Mouse (Mus musculus) right cerebral cortex, postnatal 25 days (tissue): ENCODE results near the gene Usp12.

Experiments used
- DNase-seq: peaks from one replicate; pipeline ENCODE4 v3.0.0; 2022

Gene Usp12

DNA sequence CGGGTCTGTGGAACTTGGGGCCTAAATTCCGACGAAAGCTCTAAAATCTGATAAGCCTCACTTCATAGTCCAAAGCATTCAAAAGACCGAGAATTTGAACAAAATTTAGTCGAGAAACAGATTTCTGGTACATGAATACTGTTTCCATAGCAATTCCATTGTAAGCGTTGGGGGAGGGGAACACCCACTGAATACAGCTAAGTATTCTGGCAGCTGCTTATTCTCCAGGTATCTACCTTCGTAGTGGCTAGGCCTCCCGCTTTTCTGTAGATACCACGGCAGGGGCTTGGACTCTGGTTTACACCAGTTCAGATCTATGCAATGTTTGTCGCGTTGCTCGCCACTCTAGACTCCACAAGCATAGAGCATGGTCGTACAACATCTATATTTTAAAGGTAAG is 922 bp upstream of the Usp12 start:
- no peak for DNase-seq

GRCm38 (mm10) chr5:146794084-146794852 is 538 bp downstream of the Usp12 start:
- DNase-seq, result no peak

- DNase-seq, result no peak
Measured at GRCm38 (mm10) chr5:146793630-146794083, 1.1 kb downstream of the Usp12 start.

DNA sequence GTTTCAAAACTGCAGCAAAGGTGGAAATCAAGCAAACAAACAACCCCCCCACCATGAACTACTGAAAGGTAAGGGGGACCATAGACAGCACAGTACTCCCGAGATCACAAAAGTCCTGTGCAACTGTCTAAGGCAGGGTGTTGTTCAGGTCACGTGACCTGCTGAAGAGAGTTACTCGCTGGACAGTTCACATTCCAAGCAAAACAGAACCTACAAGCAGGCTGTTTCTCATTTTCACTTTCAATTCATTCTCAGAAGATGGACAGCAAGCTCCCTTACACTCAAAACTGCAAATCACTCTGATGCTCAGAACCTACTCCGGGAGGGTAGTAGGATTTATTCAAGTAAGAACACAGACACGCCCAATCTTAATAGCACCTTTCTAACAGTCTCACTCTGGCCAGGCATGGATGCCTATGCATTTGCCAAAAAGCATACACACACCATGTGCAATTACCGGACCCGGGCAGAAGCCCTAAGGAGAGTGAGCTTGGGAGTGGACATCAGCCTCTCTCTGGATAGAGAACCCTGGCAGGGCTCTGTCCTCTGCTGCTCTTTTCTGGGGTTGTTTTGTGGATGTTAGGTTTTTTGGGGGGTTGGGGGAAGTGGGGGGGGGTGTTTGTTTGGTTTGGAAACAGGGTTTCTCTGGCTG is 2.5 kb downstream of the Usp12 start:
- DNase-seq, result no peak

DNA sequence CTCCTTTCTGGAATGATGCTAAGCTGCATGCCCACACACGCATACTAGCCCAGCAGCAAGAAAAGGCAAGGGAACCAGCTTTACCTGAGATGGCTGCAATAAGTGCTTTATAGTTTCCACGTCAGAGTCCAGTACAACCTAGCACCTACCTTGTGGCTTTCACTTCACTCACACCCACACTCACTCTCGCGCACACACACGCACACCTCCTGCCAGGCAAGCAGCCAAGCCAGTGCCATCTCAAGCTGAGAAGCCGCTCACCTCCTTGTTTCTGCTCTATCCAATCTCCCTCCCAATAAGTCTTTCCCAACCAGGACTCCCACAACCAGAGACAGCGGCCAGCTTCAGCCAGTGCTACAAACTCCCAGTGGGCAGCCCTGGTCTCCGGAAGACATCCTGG is 3.9 kb downstream of the Usp12 start:
- DNase-seq, result peak; percentile 44

DNA sequence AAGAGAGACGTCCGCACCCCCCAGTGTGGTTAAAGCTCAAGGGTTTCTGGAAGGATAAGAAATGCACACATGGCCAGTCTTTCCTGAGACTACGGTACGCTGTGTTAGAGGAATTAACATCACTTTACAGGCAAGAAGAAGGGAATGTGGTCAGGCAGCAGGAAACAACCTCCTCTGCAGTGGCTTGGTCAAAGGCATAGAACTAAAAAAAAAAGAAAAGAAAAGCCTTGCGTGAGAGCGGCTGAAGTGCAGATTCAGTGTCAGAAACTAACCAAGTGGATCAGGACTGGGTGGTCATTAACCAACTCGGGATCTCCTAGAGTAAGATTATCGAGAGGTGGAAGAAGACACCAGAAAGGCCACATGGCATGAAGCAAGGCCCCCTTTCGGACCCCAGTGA is 5.4 kb downstream of the Usp12 start:
- DNase-seq, result no peak

DNA sequence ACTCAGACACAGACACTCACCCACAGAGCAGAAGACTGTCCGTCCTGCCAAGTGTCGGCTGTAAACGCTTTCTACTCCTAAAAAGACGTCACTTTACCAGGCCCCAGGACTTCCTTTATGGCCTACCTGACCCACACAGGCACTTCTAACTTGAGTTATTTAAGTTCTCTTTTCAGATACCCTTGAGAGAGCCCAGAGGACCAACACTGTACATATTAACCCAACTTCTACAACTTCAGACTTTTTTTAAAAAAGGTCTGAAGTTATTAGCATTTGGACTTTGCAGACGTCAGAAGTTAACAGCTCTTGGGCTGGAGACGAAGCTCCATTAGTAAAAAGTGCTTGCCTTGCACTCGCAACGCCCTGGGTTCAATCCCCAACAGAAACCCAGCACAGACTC is 8.7 kb downstream of the Usp12 start:
- DNase-seq, result no peak

- DNase-seq, result no peak
Measured at GRCm38 (mm10) chr5:146783891-146784290, 10.9 kb downstream of the Usp12 start.

DNA sequence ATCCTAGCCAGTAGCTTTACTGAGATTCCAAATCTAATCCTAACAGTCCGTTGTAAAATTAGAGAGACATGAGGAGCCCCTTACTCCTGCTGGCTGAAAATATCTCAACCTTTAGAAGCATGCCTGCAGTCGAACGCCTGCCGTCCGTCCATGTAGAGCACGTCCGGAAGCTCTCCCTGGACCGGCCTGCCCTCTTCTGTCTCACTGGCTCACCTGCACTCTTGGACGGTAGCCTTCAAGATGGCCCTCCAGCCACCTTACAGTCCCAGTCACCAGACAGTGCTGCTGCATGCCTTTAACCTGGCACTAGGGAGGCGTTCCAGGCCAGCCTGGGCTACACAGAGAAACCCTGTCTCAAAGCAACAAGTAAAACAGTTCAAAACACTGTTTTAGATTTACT is 11.5 kb downstream of the Usp12 start:
- DNase-seq, result no peak

GRCm38 (mm10) chr5:146781663-146782062 is 13.1 kb downstream of the Usp12 start:
- no peak for DNase-seq

- DNase-seq, result no peak
Measured at GRCm38 (mm10) chr5:146779931-146780330, 14.9 kb downstream of the Usp12 start.

DNA sequence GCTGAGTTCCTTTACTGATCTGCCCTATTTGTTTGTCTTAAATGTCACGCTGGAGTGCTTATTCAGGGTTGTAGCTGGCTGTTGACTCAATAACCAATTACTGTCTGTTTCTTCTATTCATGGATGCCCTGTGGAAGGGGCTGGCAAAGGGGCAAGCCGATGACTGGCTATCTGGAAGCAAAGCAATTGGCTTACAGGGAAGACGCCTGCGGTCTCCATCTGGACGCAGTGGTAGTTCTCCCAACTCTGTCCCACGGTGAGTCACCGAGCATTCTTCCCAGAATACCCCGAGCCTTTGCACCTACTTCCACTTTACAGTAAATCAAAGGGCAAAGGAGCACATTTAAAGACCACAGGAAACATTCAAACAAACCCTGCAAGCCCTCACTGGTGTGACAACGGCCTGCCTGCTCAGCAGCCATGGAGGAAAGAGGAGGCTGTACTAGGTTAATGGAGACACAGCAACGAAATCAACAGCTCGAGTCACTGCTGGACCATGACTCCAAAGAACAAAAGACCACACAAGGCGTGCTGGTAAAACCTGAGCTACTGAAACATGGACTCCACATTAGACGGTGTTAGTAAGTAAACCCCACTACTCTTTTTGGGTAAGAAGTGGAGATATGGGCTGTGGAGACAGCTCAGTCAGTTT is 17.7 kb downstream of the Usp12 start:
- DNase-seq, result no peak

DNA sequence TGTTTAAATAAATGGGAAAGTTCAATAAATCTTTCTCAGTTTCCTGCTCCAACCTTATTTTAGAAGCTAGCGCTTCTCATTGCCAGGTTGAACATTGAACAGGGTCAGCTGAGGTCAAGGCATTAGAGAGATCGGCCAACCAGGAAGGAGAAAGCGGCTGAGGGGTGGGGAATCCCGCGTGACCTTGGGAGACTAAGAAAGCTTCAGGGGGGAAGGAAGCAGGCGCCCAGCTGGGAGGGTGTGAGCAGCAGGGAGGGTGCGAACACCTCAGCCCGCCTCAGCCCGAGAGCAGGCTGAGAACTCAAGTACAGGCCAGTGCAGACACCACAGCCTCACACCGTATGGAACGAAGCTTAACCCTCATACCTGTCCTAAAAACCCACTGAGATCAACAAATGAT is 22.8 kb downstream of the Usp12 start:
- no peak for DNase-seq

DNA sequence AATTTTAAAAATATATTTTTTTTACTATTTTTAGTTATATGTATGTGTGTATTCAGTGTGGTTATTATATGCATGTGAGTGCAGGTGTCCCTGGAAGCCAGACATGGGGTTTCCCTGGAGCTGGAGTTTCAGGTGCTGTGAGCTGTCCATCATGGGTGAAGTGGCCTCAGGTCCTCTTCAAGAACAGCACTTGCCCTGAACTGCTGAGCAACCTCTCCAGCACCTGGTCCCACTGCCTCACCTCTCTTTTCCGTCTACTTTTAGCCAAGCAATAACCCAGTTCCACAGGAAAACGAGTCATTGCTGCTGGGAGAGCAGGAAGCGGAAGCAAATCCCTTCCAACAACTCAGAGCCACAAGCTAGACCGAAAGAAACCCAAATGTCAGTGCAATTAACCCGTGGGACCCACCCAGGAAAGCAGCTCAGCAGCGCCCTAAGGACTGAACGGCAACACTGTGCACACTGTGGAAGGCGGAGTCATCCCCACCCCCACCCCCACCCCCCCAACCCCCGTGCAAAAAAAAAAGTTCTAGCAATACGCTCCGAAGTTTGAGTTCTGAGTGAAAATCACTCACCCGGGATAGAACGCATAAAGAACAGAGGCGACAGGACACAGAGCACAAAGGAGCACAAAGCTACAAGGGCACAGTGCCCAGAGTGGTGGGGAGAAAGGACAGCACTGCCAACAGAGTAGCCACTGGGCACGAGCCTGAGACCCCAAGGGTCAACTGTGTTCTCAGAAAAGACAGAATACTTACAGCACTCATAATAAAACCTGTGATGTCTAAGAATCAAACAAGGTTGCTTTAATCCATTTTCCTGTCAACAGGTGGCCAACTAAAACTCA is 24.6 kb downstream of the Usp12 start:
- DNase-seq, result no peak

- DNase-seq, result no peak
Measured at GRCm38 (mm10) chr5:146765791-146766190, 29.0 kb downstream of the Usp12 start.

DNA sequence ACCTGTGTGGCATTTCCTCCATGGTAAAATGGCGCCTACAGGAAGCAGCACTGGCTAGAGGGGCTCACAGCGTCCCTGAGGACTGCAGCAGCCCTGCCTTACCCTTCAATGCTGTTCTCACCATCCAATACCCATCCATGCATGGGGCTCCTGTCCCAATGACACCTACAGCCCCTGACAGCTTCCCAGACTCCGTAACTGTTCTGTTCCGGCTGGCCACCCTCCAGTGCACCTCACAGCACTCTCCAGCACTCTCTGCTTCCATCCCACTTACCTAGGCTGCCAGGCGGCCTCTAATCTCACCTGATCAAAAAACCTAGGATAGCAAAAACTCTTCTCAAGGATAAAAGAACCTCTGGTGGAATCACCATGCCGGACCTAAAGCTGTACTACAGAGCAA is 35.6 kb downstream of the Usp12 start:
- DNase-seq, result no peak

- DNase-seq, result no peak
Measured at GRCm38 (mm10) chr5:146757921-146758320, 36.9 kb downstream of the Usp12 start.

DNA sequence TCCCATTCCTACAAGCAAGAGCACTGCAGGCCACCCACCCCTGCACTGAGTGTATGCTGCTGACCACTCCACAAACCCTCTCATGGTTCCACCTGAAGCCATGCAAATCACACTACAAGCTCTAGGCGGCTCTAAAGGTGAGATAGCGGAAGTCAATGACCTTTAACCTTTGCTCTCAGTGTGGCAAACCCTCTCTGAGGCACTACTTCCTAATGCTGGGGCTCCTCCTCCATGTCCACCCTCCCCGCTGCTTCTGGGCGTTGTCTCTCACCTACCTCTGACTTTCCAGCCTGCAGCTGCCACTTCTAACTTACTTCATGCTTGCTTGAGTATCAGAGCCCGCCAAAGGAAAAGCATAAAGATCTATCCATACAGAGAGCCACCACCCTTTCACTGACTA is 37.5 kb downstream of the Usp12 start:
- DNase-seq, result no peak

DNA sequence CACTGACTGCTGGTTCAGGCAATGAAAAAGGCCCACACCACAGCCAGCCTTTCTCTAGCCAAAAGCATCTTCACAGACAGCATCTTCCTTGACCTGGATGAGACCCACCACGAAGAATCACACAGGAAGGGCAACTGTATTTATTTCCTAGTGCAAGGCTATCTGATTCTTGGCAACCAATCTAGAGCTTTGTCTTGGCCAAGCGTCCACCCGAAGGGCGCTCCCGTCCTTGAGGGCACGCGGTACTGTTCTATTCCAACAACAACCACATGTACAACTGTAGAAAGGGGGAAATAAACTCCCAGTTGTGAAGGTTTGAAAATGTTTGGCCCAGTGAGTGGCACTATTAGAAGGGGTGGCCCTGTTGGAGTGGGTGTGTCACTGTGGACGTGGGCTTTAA is 41.6 kb downstream of the Usp12 start:
- no peak for DNase-seq

- no peak for DNase-seq
Measured at GRCm38 (mm10) chr5:146750958-146751357, 43.8 kb downstream of the Usp12 start.

- no peak for DNase-seq
Measured at GRCm38 (mm10) chr5:146750273-146750672, 44.5 kb downstream of the Usp12 start.

- no peak for DNase-seq
Measured at GRCm38 (mm10) chr5:146749857-146750256, 44.9 kb downstream of the Usp12 start.

GRCm38 (mm10) chr5:146736970-146737495 is 57.8 kb downstream of the Usp12 start:
- no peak for DNase-seq
